Mouse (Mus musculus) MEL (cell line): Measurements from ENCODE around the gene Notch4.
A peak's percentile ranks its signal among the peaks of the same experiment; 100 is the strongest.

Experiments used
- CTCF ChIP-seq, 3 experiments: IDR thresholded peaks in 2 of 3; conservative IDR thresholded peaks in 1 of 3; 2 replicates each; pipeline ENCODE4 v1.5.1; 2011 to 2012; ENCODE audit warnings: low read length in 3 of 3, low read depth in 2 of 3, mild to moderate bottlenecking in 2 of 3, improper control_type of control experiment in 1 of 3, inconsistent platforms in 1 of 3, mixed read lengths in 1 of 3, moderate library complexity in 1 of 3; ENCODE audit not compliant: control insufficient read depth in 1 of 3, insufficient read depth in 1 of 3, poor library complexity in 1 of 3, severe bottlenecking in 1 of 3
- EP300 ChIP-seq, 2 experiments: IDR thresholded peaks; 2 replicates each; pipeline ENCODE4 v1.6.1; 2011; ENCODE audit warnings: improper control_type of control experiment in 2 of 2, low read length in 2 of 2, low read depth in 1 of 2, mild to moderate bottlenecking in 1 of 2
- MAZ ChIP-seq: IDR thresholded peaks from 2 replicates; pipeline ENCODE4 v1.6.1; 2012; ENCODE audit warnings: low read depth, mild to moderate bottlenecking, inconsistent platforms, low read length, improper control_type of control experiment
- POLR2A ChIP-seq, 2 experiments: IDR thresholded peaks; 2 replicates each; pipeline ENCODE4 v1.6.1; 2011 to 2012; ENCODE audit warnings: low read length in 2 of 2, mild to moderate bottlenecking in 2 of 2, control low read depth in 1 of 2, improper control_type of control experiment in 1 of 2, low read depth in 1 of 2, moderate library complexity in 1 of 2; ENCODE audit not compliant: control insufficient read depth in 1 of 2, insufficient read depth in 1 of 2, poor library complexity in 1 of 2
- RCOR1 ChIP-seq: IDR thresholded peaks from 2 replicates; pipeline ENCODE4 v1.6.1; 2012; ENCODE audit warnings: low read depth, mild to moderate bottlenecking, inconsistent platforms, low read length, improper control_type of control experiment
- USF1 ChIP-seq: IDR thresholded peaks from 2 replicates; pipeline ENCODE4 v1.6.1; 2014; ENCODE audit warnings: low read depth, mild to moderate bottlenecking, inconsistent platforms, low read length, improper control_type of control experiment, moderate library complexity

DNA sequence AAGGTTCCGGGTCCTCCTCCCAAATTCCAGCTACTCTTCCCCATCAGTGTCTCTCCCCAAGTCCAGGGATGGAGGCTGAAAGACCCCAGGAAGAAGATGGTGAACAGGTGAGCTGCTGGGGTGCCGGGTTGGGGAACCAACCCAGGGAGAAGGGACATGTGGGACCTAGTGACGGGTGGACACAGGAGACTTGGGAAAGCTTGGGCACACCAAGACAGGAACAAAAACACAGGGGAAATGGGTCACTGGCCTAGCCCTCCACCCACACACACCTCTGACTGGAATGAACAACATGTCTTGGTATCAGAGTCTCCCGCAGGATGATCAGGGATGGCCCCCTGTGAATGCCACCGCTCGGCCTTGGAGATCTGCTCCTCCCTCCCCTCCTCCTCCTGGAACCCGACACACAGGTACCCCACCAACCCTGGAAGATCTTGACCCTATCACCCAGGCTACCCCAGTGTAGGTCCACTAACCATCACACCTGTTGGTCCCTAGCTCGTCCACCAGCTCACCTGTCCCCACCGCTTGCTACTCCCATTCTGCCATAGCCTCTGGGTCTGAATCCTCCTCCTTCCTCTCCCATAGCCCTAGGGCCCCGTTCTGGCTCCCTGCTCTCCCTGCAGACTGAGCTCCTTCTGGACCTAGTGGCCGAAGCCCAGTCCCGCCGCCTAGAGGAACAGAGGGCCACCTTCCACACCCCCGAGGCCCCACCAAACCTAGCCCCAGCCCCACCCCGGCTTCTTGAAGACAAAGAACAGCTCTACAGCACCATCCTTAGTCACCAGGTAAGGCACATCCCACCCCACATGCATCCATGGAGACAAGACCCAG, 26.3 kb downstream of the Notch4 start:
- 0 out of 4 replicates have a peak, but pooled peaks of 1 of the 2 experiments have one; percentile 5 for TF ChIP-seq POLR2A (IDR thresholded peaks at IDR 0.05; ENCODE audit: control insufficient read depth in 1 of 2, insufficient read depth in 1 of 2, low read depth in 1 of 2, low read length in 2 of 2, poor library complexity in 1 of 2)
- no peak for TF ChIP-seq USF1
- TF ChIP-seq CTCF (IDR thresholded peaks at IDR 0.05 in 2 of 3, conservative IDR thresholded peaks at IDR 0.05 in 1 of 3; ENCODE audit: control insufficient read depth in 1 of 3, insufficient read depth in 1 of 3, low read depth in 2 of 3, low read length in 3 of 3, poor library complexity in 1 of 3, severe bottlenecking in 1 of 3): no peak
- TF ChIP-seq RCOR1: no peak
- no peak for TF ChIP-seq EP300 (IDR thresholded peaks at IDR 0.05; ENCODE audit: low read depth in 1 of 2, low read length in 2 of 2)
- TF ChIP-seq MAZ: no peak
